Mouse (Mus musculus): Measurements from ENCODE around the gene Plxna2. TPM values are rescaled to one million over a fixed set of nuclear protein-coding genes. Genes with fewer than 3 reads are reported as not detected.

Plxna2 gene
- polyA plus RNA-seq, 1 experiment = 3.6 TPM

- Histone ChIP-seq H3K4me1 (ENCODE audit: control insufficient read depth, insufficient read depth, low read length) (peaks cover 11% of the 10 kb centered on the region), H3K27ac (ENCODE audit: insufficient read depth, low read depth, low read length) (no peak overlapping the region), H3K4me3 (ENCODE audit: insufficient read depth, low read length) (no peak overlapping the region)
These were observed 75.0 kb downstream of the Plxna2 start for GRCm38 (mm10) chr1:194693063-194693462.

GRCm38 (mm10) chr1:194693488-194693887 is 75.5 kb downstream of the Plxna2 start:
- TF ChIP-seq POLR2A (IDR thresholded peaks at IDR 0.05; ENCODE audit: borderline replicate concordance, low read depth, low read length) (no peak), CTCF (IDR thresholded peaks at IDR 0.05; ENCODE audit: low read depth, low read length) (no peak)
- H3K4me1 ChIP-seq (ENCODE audit: control insufficient read depth, insufficient read depth, low read length) = peaks cover 10% of the 10 kb centered on the region
- H3K4me3 ChIP-seq (ENCODE audit: insufficient read depth, low read length) = no peak overlapping the region
- H3K27ac ChIP-seq (ENCODE audit: insufficient read depth, low read depth, low read length) = no peak overlapping the region

More at GRCm38 (mm10) chr1:194693063-194693462, 75.0 kb downstream of the Plxna2 start:
- TF ChIP-seq CTCF (IDR thresholded peaks at IDR 0.05; ENCODE audit: low read depth, low read length) (no peak), POLR2A (IDR thresholded peaks at IDR 0.05; ENCODE audit: borderline replicate concordance, low read depth, low read length) (no peak)

- Histone ChIP-seq H3K27ac (ENCODE audit: insufficient read depth, low read depth, low read length) (no peak overlapping the region), H3K4me3 (ENCODE audit: insufficient read depth, low read length) (no peak overlapping the region), H3K4me1 (ENCODE audit: control insufficient read depth, insufficient read depth, low read length) (peaks cover 7% of the 10 kb centered on the region)
- no peak for TF ChIP-seq POLR2A (IDR thresholded peaks at IDR 0.05; ENCODE audit: borderline replicate concordance, low read depth, low read length)
- no peak for TF ChIP-seq CTCF (IDR thresholded peaks at IDR 0.05; ENCODE audit: low read depth, low read length)
These were observed 76.8 kb downstream of the Plxna2 start for GRCm38 (mm10) chr1:194694805-194695204.

- H3K27ac ChIP-seq (ENCODE audit: insufficient read depth, low read depth, low read length) = no peak overlapping the region
- peaks cover 12% of the 10 kb centered on the region for H3K4me1 ChIP-seq (ENCODE audit: control insufficient read depth, insufficient read depth, low read length)
- H3K4me3 ChIP-seq (ENCODE audit: insufficient read depth, low read length) = no peak overlapping the region
- no peak for TF ChIP-seq POLR2A (IDR thresholded peaks at IDR 0.05; ENCODE audit: borderline replicate concordance, low read depth, low read length)
- no peak for TF ChIP-seq CTCF (IDR thresholded peaks at IDR 0.05; ENCODE audit: low read depth, low read length)
These were observed 79.4 kb downstream of the Plxna2 start for GRCm38 (mm10) chr1:194697439-194697838.

- H3K27ac ChIP-seq (ENCODE audit: insufficient read depth, low read depth, low read length) = no peak overlapping the region
- H3K4me1 ChIP-seq (ENCODE audit: control insufficient read depth, insufficient read depth, low read length) = peaks cover 12% of the 10 kb centered on the region
- TF ChIP-seq CTCF (IDR thresholded peaks at IDR 0.05; ENCODE audit: low read depth, low read length) (no peak), POLR2A (IDR thresholded peaks at IDR 0.05; ENCODE audit: borderline replicate concordance, low read depth, low read length) (no peak)
- no peak overlapping the region for H3K4me3 ChIP-seq (ENCODE audit: insufficient read depth, low read length)
These were observed 81.3 kb downstream of the Plxna2 start for GRCm38 (mm10) chr1:194699321-194699720.

GRCm38 (mm10) chr1:194703235-194703634 is 85.2 kb downstream of the Plxna2 start:
- peaks cover 8% of the 10 kb centered on the region for H3K4me1 ChIP-seq (ENCODE audit: control insufficient read depth, insufficient read depth, low read length)
- no peak overlapping the region for H3K4me3 ChIP-seq (ENCODE audit: insufficient read depth, low read length)
- no peak for TF ChIP-seq POLR2A (IDR thresholded peaks at IDR 0.05; ENCODE audit: borderline replicate concordance, low read depth, low read length)
- no peak for TF ChIP-seq CTCF (IDR thresholded peaks at IDR 0.05; ENCODE audit: low read depth, low read length)
- H3K27ac ChIP-seq (ENCODE audit: insufficient read depth, low read depth, low read length) = no peak overlapping the region

- Histone ChIP-seq H3K4me3 (ENCODE audit: insufficient read depth, low read length) (no peak overlapping the region), H3K27ac (ENCODE audit: insufficient read depth, low read depth, low read length) (no peak overlapping the region)
These were observed 86.3 kb downstream of the Plxna2 start for GRCm38 (mm10) chr1:194704171-194704855.

GRCm38 (mm10) chr1:194706566-194706965 is 88.5 kb downstream of the Plxna2 start:
- Histone ChIP-seq H3K4me1 (ENCODE audit: control insufficient read depth, insufficient read depth, low read length) (no peaks in the 10 kb centered on the region), H3K27ac (ENCODE audit: insufficient read depth, low read depth, low read length) (no peak overlapping the region), H3K4me3 (ENCODE audit: insufficient read depth, low read length) (no peak overlapping the region)
- TF ChIP-seq POLR2A (IDR thresholded peaks at IDR 0.05; ENCODE audit: borderline replicate concordance, low read depth, low read length) (no peak), CTCF (IDR thresholded peaks at IDR 0.05; ENCODE audit: low read depth, low read length) (no peak)

More at GRCm38 (mm10) chr1:194704171-194704855, 86.3 kb downstream of the Plxna2 start:
- no peak for TF ChIP-seq CTCF (IDR thresholded peaks at IDR 0.05; ENCODE audit: low read depth, low read length)
- no peak for TF ChIP-seq POLR2A (IDR thresholded peaks at IDR 0.05; ENCODE audit: borderline replicate concordance, low read depth, low read length)
- peaks cover 8% of the 10 kb centered on the region for H3K4me1 ChIP-seq (ENCODE audit: control insufficient read depth, insufficient read depth, low read length)

GRCm38 (mm10) chr1:194712373-194712772 is 94.4 kb downstream of the Plxna2 start:
- no peak overlapping the region for H3K27ac ChIP-seq (ENCODE audit: insufficient read depth, low read depth, low read length)
- TF ChIP-seq CTCF (IDR thresholded peaks at IDR 0.05; ENCODE audit: low read depth, low read length) = no peak
- TF ChIP-seq POLR2A (IDR thresholded peaks at IDR 0.05; ENCODE audit: borderline replicate concordance, low read depth, low read length) = no peak
- peaks cover 8% of the 10 kb centered on the region for H3K4me1 ChIP-seq (ENCODE audit: control insufficient read depth, insufficient read depth, low read length)
- no peak overlapping the region for H3K4me3 ChIP-seq (ENCODE audit: insufficient read depth, low read length)

- H3K4me3 ChIP-seq (ENCODE audit: insufficient read depth, low read length) = no peak overlapping the region
- no peak overlapping the region for H3K27ac ChIP-seq (ENCODE audit: insufficient read depth, low read depth, low read length)
- H3K4me1 ChIP-seq (ENCODE audit: control insufficient read depth, insufficient read depth, low read length) = peaks cover 8% of the 10 kb centered on the region
- TF ChIP-seq POLR2A (IDR thresholded peaks at IDR 0.05; ENCODE audit: borderline replicate concordance, low read depth, low read length) (no peak), CTCF (IDR thresholded peaks at IDR 0.05; ENCODE audit: low read depth, low read length) (no peak)
These were observed 96.4 kb downstream of the Plxna2 start for GRCm38 (mm10) chr1:194714138-194715031.
